Mouse (Mus musculus): ENCODE results near the gene Pus7. TPM values are rescaled to one million over a fixed set of nuclear protein-coding genes. Genes with fewer than 3 reads are reported as not detected.

The Pus7 gene
- total and polyA plus RNA-seq, 3 experiments: 95.8 to 142 TPM; not detected in 1

GRCm38 (mm10) chr5:23816681-23817080, 33.2 kb upstream of the Pus7 start:
- no peak for DNase-seq (ENCODE audit: low read depth, low spot score)
- Histone ChIP-seq H3K4me3 (ENCODE audit: control insufficient read depth in 1 of 2, insufficient read depth in 1 of 2, low read depth in 2 of 2, low read length in 2 of 2) (no peak overlapping the region), H3K27me3 (ENCODE audit: control insufficient read depth in 1 of 2, insufficient read depth in 2 of 2, low read length in 2 of 2) (no peaks in the 10 kb centered on the region), H3K36me3 (ENCODE audit: control insufficient read depth in 1 of 2, insufficient read depth in 2 of 2, low read length in 2 of 2) (peaks cover 0 to 24% of the 10 kb centered on the region in 2 experiments; a peak in 2 of 4 replicates), H3K27ac (ENCODE audit: control insufficient read depth, low read depth, low read length) (no peak overlapping the region), H3K9ac (ENCODE audit: control insufficient read depth, low read depth, low read length, poor library complexity, severe bottlenecking) (no peak overlapping the region), H3K4me1 (ENCODE audit: control insufficient read depth in 1 of 2, insufficient read depth in 2 of 2, low read length in 2 of 2) (no peaks in the 10 kb centered on the region), H3K9me3 (replicated peaks; ENCODE audit: insufficient read depth, low read length) (no peaks in the 10 kb centered on the region), H3K79me2 (ENCODE audit: control insufficient read depth, insufficient read depth, low read length, poor library complexity) (no peaks in the 10 kb centered on the region)
- no peak for TF ChIP-seq MXI1 (IDR thresholded peaks at IDR 0.05; ENCODE audit: low read depth, low read length)
- no peak for TF ChIP-seq RCOR1 (IDR thresholded peaks at IDR 0.05; ENCODE audit: low read depth, low read length)
- no peak for TF ChIP-seq HCFC1 (IDR thresholded peaks at IDR 0.05; ENCODE audit: low read depth, low read length)
- TF ChIP-seq MYC (IDR thresholded peaks at IDR 0.05; ENCODE audit: low read depth, low read length): no peak
- no peak for TF ChIP-seq BHLHE40 (IDR thresholded peaks at IDR 0.05; ENCODE audit: borderline replicate concordance, low read depth, low read length)

GRCm38 (mm10) chr5:23814841-23815240, 31.3 kb upstream of the Pus7 start:
- peaks cover 0 to 36% of the 10 kb centered on the region in 2 experiments; a peak in 2 of 4 replicates for H3K36me3 ChIP-seq (ENCODE audit: control insufficient read depth in 1 of 2, insufficient read depth in 2 of 2, low read length in 2 of 2)
- H3K27ac ChIP-seq (ENCODE audit: control insufficient read depth, low read depth, low read length): no peak overlapping the region
- no peaks in the 10 kb centered on the region for H3K79me2 ChIP-seq (ENCODE audit: control insufficient read depth, insufficient read depth, low read length, poor library complexity)
- no peaks in the 10 kb centered on the region for H3K9me3 ChIP-seq (replicated peaks; ENCODE audit: insufficient read depth, low read length)
- no peak overlapping the region for H3K9ac ChIP-seq (ENCODE audit: control insufficient read depth, low read depth, low read length, poor library complexity, severe bottlenecking)
- TF ChIP-seq SIN3A (IDR thresholded peaks at IDR 0.05; ENCODE audit: low read length) (no peak), TCF12 (IDR thresholded peaks at IDR 0.05; ENCODE audit: low read depth, low read length) (no peak), MXI1 (IDR thresholded peaks at IDR 0.05; ENCODE audit: low read depth, low read length) (no peak), CTCF (IDR thresholded peaks at IDR 0.05 in 2 of 3, conservative IDR thresholded peaks at IDR 0.05 in 1 of 3; ENCODE audit: control insufficient read depth in 1 of 3, insufficient read depth in 1 of 3, low read depth in 2 of 3, low read length in 3 of 3, poor library complexity in 1 of 3, severe bottlenecking in 1 of 3) (no peak), MAX (IDR thresholded peaks at IDR 0.05; ENCODE audit: low read length) (no peak), JUND (IDR thresholded peaks at IDR 0.05; ENCODE audit: low read depth, low read length) (no peak), UBTF (IDR thresholded peaks at IDR 0.05; ENCODE audit: borderline replicate concordance, insufficient read depth, low read depth, low read length) (no peak), MAFK (IDR thresholded peaks at IDR 0.05; ENCODE audit: borderline replicate concordance, low read depth, low read length) (no peak), MEF2A (IDR thresholded peaks at IDR 0.05; ENCODE audit: extremely low read depth, insufficient replicate concordance, low read depth, low read length, poor library complexity, severe bottlenecking) (no peak), NELFE (IDR thresholded peaks at IDR 0.05; ENCODE audit: low read depth, low read length) (no peak), BHLHE40 (IDR thresholded peaks at IDR 0.05; ENCODE audit: borderline replicate concordance, low read depth, low read length) (no peak), NRF1 (IDR thresholded peaks at IDR 0.05; ENCODE audit: insufficient read depth, low read depth, low read length, poor library complexity, severe bottlenecking) (no peak), GATA1 (IDR thresholded peaks at IDR 0.05; ENCODE audit: low read depth, low read length) (no peak), ZKSCAN1 (IDR thresholded peaks at IDR 0.05; ENCODE audit: low read depth, low read length) (no peak), ETS1 (IDR thresholded peaks at IDR 0.05; ENCODE audit: low read depth, low read length) (no peak), E2F4 (IDR thresholded peaks at IDR 0.05; ENCODE audit: borderline replicate concordance, low read depth, low read length) (no peak)
- H3K4me3 ChIP-seq (ENCODE audit: control insufficient read depth in 1 of 2, insufficient read depth in 1 of 2, low read depth in 2 of 2, low read length in 2 of 2): no peak overlapping the region
- DNase-seq (ENCODE audit: low read depth, low spot score): no peak
- no peaks in the 10 kb centered on the region for H3K4me1 ChIP-seq (ENCODE audit: control insufficient read depth in 1 of 2, insufficient read depth in 2 of 2, low read length in 2 of 2)
- H3K27me3 ChIP-seq (ENCODE audit: control insufficient read depth in 1 of 2, insufficient read depth in 2 of 2, low read length in 2 of 2): no peaks in the 10 kb centered on the region

All from MEL (cell line).